In genomic region chr6:144074826-144075225, GRCm38 (mm10) we compare ENCODE assay signal across 8 mouse cellular contexts.
DNase-seq lines count a peak whose midpoint lies in the region; ATAC-seq and TF ChIP-seq lines count a peak whose summit lies in the region.

No protein-coding gene starts in this region.

- no peak overlapping the region for H3K4me2 ChIP-seq in forebrain, postnatal 0 days (ENCODE audit: low read depth)
- H3K4me2 ChIP-seq in forebrain, embryonic 13.5 days: no peak overlapping the region
- peak overlapping the region; percentile 35 for H3K4me2 ChIP-seq in embryonic facial prominence, embryonic 14.5 days (ENCODE audit: low read depth, low read length)
- H3K4me2 ChIP-seq in midbrain, embryonic 13.5 days (replicated peaks): no peak overlapping the region

- no peaks in the 10 kb centered on the region for H3K9me3 ChIP-seq in forebrain, postnatal 0 days (ENCODE audit: low read length)
- H3K9me3 ChIP-seq in forebrain, embryonic 13.5 days (replicated peaks): no peaks in the 10 kb centered on the region
- no peaks in the 10 kb centered on the region for H3K9me3 ChIP-seq in embryonic facial prominence, embryonic 14.5 days (ENCODE audit: control insufficient read depth, low read length)
- no peaks in the 10 kb centered on the region for H3K9me3 ChIP-seq in midbrain, embryonic 13.5 days

- peaks cover 7% of the 10 kb centered on the region; the same call in 1 of the 2 replicates for H3K4me1 ChIP-seq in forebrain, postnatal 0 days (ENCODE audit: insufficient read depth)
- H3K4me1 ChIP-seq in forebrain, embryonic 13.5 days: peaks cover 7% of the 10 kb centered on the region; the same call in 1 of the 2 replicates
- H3K4me1 ChIP-seq in embryonic facial prominence, embryonic 14.5 days (ENCODE audit: control insufficient read depth, insufficient read depth, low read length): peaks cover 5% of the 10 kb centered on the region; the same call in 1 of the 2 replicates
- H3K4me1 ChIP-seq in midbrain, embryonic 13.5 days (replicated peaks): no peaks in the 10 kb centered on the region; the same call in 1 of the 2 replicates

- ATAC-seq in forebrain, postnatal 0 days: peak; percentile 62
- ATAC-seq in forebrain, embryonic 13.5 days: no peak
- ATAC-seq in embryonic facial prominence, embryonic 14.5 days (ENCODE audit: low read depth): peak; percentile 87
- ATAC-seq in megakaryocyte-erythroid progenitor cell, adult 5-6 weeks (replicated peaks; ENCODE audit: low FRiP score, low TSS enrichment, poor library complexity, severe bottlenecking): no peak
- ATAC-seq in midbrain, embryonic 13.5 days: no peak

- WGBS in forebrain, postnatal 0 days: 45% methylated on average over 9 of the region's 9 CpGs
- 75% methylated on average over 9 of the region's 9 CpGs for WGBS in forebrain, embryonic 13.5 days
- 23% methylated on average over 9 of the region's 9 CpGs for WGBS in embryonic facial prominence, embryonic 14.5 days
- 77% methylated on average over 9 of the region's 9 CpGs for WGBS in midbrain, embryonic 13.5 days

- no peaks in the 10 kb centered on the region for H3K27me3 ChIP-seq in forebrain, postnatal 0 days (ENCODE audit: insufficient read depth, low read length)
- H3K27me3 ChIP-seq in forebrain, embryonic 13.5 days: no peaks in the 10 kb centered on the region
- no peaks in the 10 kb centered on the region for H3K27me3 ChIP-seq in embryonic facial prominence, embryonic 14.5 days (replicated peaks; ENCODE audit: control insufficient read depth, insufficient read depth, low read length)
- no peaks in the 10 kb centered on the region for H3K27me3 ChIP-seq in midbrain, embryonic 13.5 days

- TF ChIP-seq CTCF in forebrain, postnatal 0 days (IDR thresholded peaks at IDR 0.05; ENCODE audit: low read depth): no peak

- H3K4me3 ChIP-seq in forebrain, postnatal 0 days (ENCODE audit: low read depth, low read length): no peak overlapping the region
- no peak overlapping the region for H3K4me3 ChIP-seq in forebrain, embryonic 13.5 days
- no peak overlapping the region for H3K4me3 ChIP-seq in embryonic facial prominence, embryonic 14.5 days (ENCODE audit: low read depth, low read length)
- no peak overlapping the region for H3K4me3 ChIP-seq in midbrain, embryonic 13.5 days (replicated peaks)

- peak; percentile 61 for DNase-seq in forebrain, postnatal 0 days
- peak; percentile 100 for DNase-seq in 3T3-L1 (ENCODE audit: low read depth, low spot score)
- peak; percentile 93 for DNase-seq in embryonic facial prominence, embryonic 14.5 days (ENCODE audit: low spot score)
- peak; percentile 62 for DNase-seq in heart, postnatal 4 days
- DNase-seq in lung, postnatal 36 days: peak; percentile 51

- no peak overlapping the region for H3K27ac ChIP-seq in forebrain, postnatal 0 days (ENCODE audit: low read depth, low read length)
- no peak overlapping the region for H3K27ac ChIP-seq in forebrain, embryonic 13.5 days
- H3K27ac ChIP-seq in embryonic facial prominence, embryonic 14.5 days (replicated peaks; ENCODE audit: low read depth, low read length): 0 out of 2 replicates have a peak overlapping the region, but pooled peaks have one; percentile 46
- no peak overlapping the region for H3K27ac ChIP-seq in midbrain, embryonic 13.5 days

- no peaks in the 10 kb centered on the region for H3K36me3 ChIP-seq in forebrain, postnatal 0 days (ENCODE audit: insufficient read depth)
- H3K36me3 ChIP-seq in forebrain, embryonic 13.5 days (ENCODE audit: poor library complexity, severe bottlenecking): no peaks in the 10 kb centered on the region
- H3K36me3 ChIP-seq in embryonic facial prominence, embryonic 14.5 days (ENCODE audit: control insufficient read depth, insufficient read depth, low read length): no peaks in the 10 kb centered on the region
- H3K36me3 ChIP-seq in midbrain, embryonic 13.5 days: no peaks in the 10 kb centered on the region

- H3K9ac ChIP-seq in forebrain, postnatal 0 days: no peak overlapping the region
- H3K9ac ChIP-seq in forebrain, embryonic 13.5 days: no peak overlapping the region
- H3K9ac ChIP-seq in embryonic facial prominence, embryonic 14.5 days (ENCODE audit: low read depth, low read length): no peak overlapping the region
- H3K9ac ChIP-seq in midbrain, embryonic 13.5 days (replicated peaks): no peak overlapping the region

Comparison
In these comparisons a context has a peak if more than half of its experiments do, and no peak if none do; other contexts are left out.
1. ATAC-seq: peak in forebrain, postnatal 0 days (single experiment) and embryonic facial prominence, embryonic 14.5 days (single experiment); none in forebrain, embryonic 13.5 days (single experiment), megakaryocyte-erythroid progenitor cell, adult 5-6 weeks (single experiment) and midbrain, embryonic 13.5 days (single experiment).
2. Peak in every context shown above with its lines, with median percentiles within 50 percentile points of each other: DNase-seq.